Mouse (Mus musculus): ENCODE results near the gene Cul1. TPM values are rescaled to one million over a fixed set of nuclear protein-coding genes. Genes with fewer than 3 reads are reported as not detected.

The Cul1 gene
- polyA plus RNA-seq, 1 experiment from 2014 or later, result 65.2 TPM

- Histone ChIP-seq H3K9ac (ENCODE audit: low read depth, low read length) (no peak overlapping the region), H3K27me3 (replicated peaks; ENCODE audit: control insufficient read depth, insufficient read depth, low read length) (no peaks in the 10 kb centered on the region), H3K36me3 (ENCODE audit: control insufficient read depth, insufficient read depth) (0 out of 2 replicates have a peak, but pooled peaks cover 7% of the 10 kb centered on the region), H3K4me2 (replicated peaks; ENCODE audit: low read depth) (no peak overlapping the region), H3K4me1 (replicated peaks; ENCODE audit: control insufficient read depth, insufficient read depth, low read length) (no peaks in the 10 kb centered on the region), H3K9me3 (ENCODE audit: control insufficient read depth) (no peaks in the 10 kb centered on the region), H3K4me3 (ENCODE audit: low read depth, low read length) (no peak overlapping the region), H3K27ac (ENCODE audit: low read depth, low read length) (no peak overlapping the region)
- 63% methylated on average over 2 of the region's 2 CpGs for WGBS
- no peak for TF ChIP-seq CTCF (IDR thresholded peaks at IDR 0.05; ENCODE audit: low read depth)
- 0 out of 2 replicates have a peak, but pooled peaks have one; percentile 41 for ATAC-seq
Observed at GRCm38 (mm10) chr6:47559287-47559686, 106.1 kb downstream of the Cul1 start.

GRCm38 (mm10) chr6:47560407-47560806 lies 107.2 kb downstream of the Cul1 start:
- Histone ChIP-seq H3K36me3 (ENCODE audit: control insufficient read depth, insufficient read depth) (no peaks in the 10 kb centered on the region), H3K27ac (ENCODE audit: low read depth, low read length) (no peak overlapping the region), H3K9me3 (ENCODE audit: control insufficient read depth) (no peaks in the 10 kb centered on the region), H3K4me2 (replicated peaks; ENCODE audit: low read depth) (no peak overlapping the region), H3K4me3 (ENCODE audit: low read depth, low read length) (no peak overlapping the region), H3K4me1 (replicated peaks; ENCODE audit: control insufficient read depth, insufficient read depth, low read length) (0 out of 2 replicates have a peak, but pooled peaks cover 4% of the 10 kb centered on the region), H3K9ac (ENCODE audit: low read depth, low read length) (no peak overlapping the region), H3K27me3 (replicated peaks; ENCODE audit: control insufficient read depth, insufficient read depth, low read length) (no peaks in the 10 kb centered on the region)
- TF ChIP-seq CTCF (IDR thresholded peaks at IDR 0.05; ENCODE audit: low read depth), result no peak
- no peak for ATAC-seq

- no peaks in the 10 kb centered on the region for H3K27me3 ChIP-seq (replicated peaks; ENCODE audit: control insufficient read depth, insufficient read depth, low read length)
- H3K4me1 ChIP-seq (replicated peaks; ENCODE audit: control insufficient read depth, insufficient read depth, low read length), result 0 out of 2 replicates have a peak, but pooled peaks cover 6% of the 10 kb centered on the region
- no peak overlapping the region for H3K9ac ChIP-seq (ENCODE audit: low read depth, low read length)
- no peaks in the 10 kb centered on the region for H3K9me3 ChIP-seq (ENCODE audit: control insufficient read depth)
- no peak overlapping the region for H3K4me2 ChIP-seq (replicated peaks; ENCODE audit: low read depth)
- no peak for TF ChIP-seq CTCF (IDR thresholded peaks at IDR 0.05; ENCODE audit: low read depth)
- peak overlapping the region; percentile 28; the same call in 1 of the 2 replicates for H3K27ac ChIP-seq (ENCODE audit: low read depth, low read length)
- no peak overlapping the region for H3K4me3 ChIP-seq (ENCODE audit: low read depth, low read length)
- H3K36me3 ChIP-seq (ENCODE audit: control insufficient read depth, insufficient read depth), result no peaks in the 10 kb centered on the region
- WGBS, result 52% methylated on average over 2 of the region's 2 CpGs
- ATAC-seq, result no peak
Observed at GRCm38 (mm10) chr6:47560846-47561245, 107.6 kb downstream of the Cul1 start.

GRCm38 (mm10) chr6:47561426-47561825 lies 108.2 kb downstream of the Cul1 start:
- no peak overlapping the region for H3K4me2 ChIP-seq (replicated peaks; ENCODE audit: low read depth)
- no peak overlapping the region for H3K4me3 ChIP-seq (ENCODE audit: low read depth, low read length)
- no peak for ATAC-seq
- no peaks in the 10 kb centered on the region for H3K27me3 ChIP-seq (replicated peaks; ENCODE audit: control insufficient read depth, insufficient read depth, low read length)
- no peaks in the 10 kb centered on the region; the same call in 1 of the 2 replicates for H3K36me3 ChIP-seq (ENCODE audit: control insufficient read depth, insufficient read depth)
- peak; percentile 40 for TF ChIP-seq CTCF (IDR thresholded peaks at IDR 0.05; ENCODE audit: low read depth)
- WGBS, result 79% methylated on average over 5 of the region's 5 CpGs
- H3K9me3 ChIP-seq (ENCODE audit: control insufficient read depth), result no peaks in the 10 kb centered on the region
- H3K9ac ChIP-seq (ENCODE audit: low read depth, low read length), result no peak overlapping the region
- H3K4me1 ChIP-seq (replicated peaks; ENCODE audit: control insufficient read depth, insufficient read depth, low read length), result 0 out of 2 replicates have a peak, but pooled peaks cover 6% of the 10 kb centered on the region
- H3K27ac ChIP-seq (ENCODE audit: low read depth, low read length), result peak overlapping the region; percentile 28; the same call in 1 of the 2 replicates

- ATAC-seq, result no peak
Observed at GRCm38 (mm10) chr6:47565326-47566035, 112.3 kb downstream of the Cul1 start.

GRCm38 (mm10) chr6:47572887-47573286 lies 119.7 kb downstream of the Cul1 start:
- Histone ChIP-seq H3K4me2 (replicated peaks; ENCODE audit: low read depth) (no peak overlapping the region), H3K9me3 (ENCODE audit: control insufficient read depth) (no peaks in the 10 kb centered on the region), H3K4me1 (replicated peaks; ENCODE audit: control insufficient read depth, insufficient read depth, low read length) (no peaks in the 10 kb centered on the region), H3K36me3 (ENCODE audit: control insufficient read depth, insufficient read depth) (peaks cover 20% of the 10 kb centered on the region), H3K4me3 (ENCODE audit: low read depth, low read length) (no peak overlapping the region), H3K27ac (ENCODE audit: low read depth, low read length) (no peak overlapping the region), H3K9ac (ENCODE audit: low read depth, low read length) (no peak overlapping the region), H3K27me3 (replicated peaks; ENCODE audit: control insufficient read depth, insufficient read depth, low read length) (no peaks in the 10 kb centered on the region)
- no peak for TF ChIP-seq CTCF (IDR thresholded peaks at IDR 0.05; ENCODE audit: low read depth)
- no peak for ATAC-seq
- 92% methylated on average over 2 of the region's 2 CpGs for WGBS

More at GRCm38 (mm10) chr6:47565326-47566035, 112.3 kb downstream of the Cul1 start:
- Histone ChIP-seq H3K27me3 (replicated peaks; ENCODE audit: control insufficient read depth, insufficient read depth, low read length) (no peaks in the 10 kb centered on the region), H3K4me3 (ENCODE audit: low read depth, low read length) (no peak overlapping the region), H3K4me1 (replicated peaks; ENCODE audit: control insufficient read depth, insufficient read depth, low read length) (0 out of 2 replicates have a peak, but pooled peaks cover 6% of the 10 kb centered on the region), H3K27ac (ENCODE audit: low read depth, low read length) (peak overlapping the region; percentile 41; the same call in 1 of the 2 replicates), H3K9ac (ENCODE audit: low read depth, low read length) (no peak overlapping the region), H3K36me3 (ENCODE audit: control insufficient read depth, insufficient read depth) (peaks cover 29% of the 10 kb centered on the region), H3K9me3 (ENCODE audit: control insufficient read depth) (no peaks in the 10 kb centered on the region), H3K4me2 (replicated peaks; ENCODE audit: low read depth) (no peak overlapping the region)
- TF ChIP-seq CTCF (IDR thresholded peaks at IDR 0.05; ENCODE audit: low read depth), result no peak
- WGBS, result 38% methylated on average over 1 of the region's 1 CpGs

Other genes with a start within 250 kb of the Cul1 start
- gene Ezh2, start 141.9 kb downstream of the Cul1 start, polyA plus RNA-seq (2015; fragmentation: Nextera tagmentation; extraction: Ambion mirVana), result 38.7 and 40.7 TPM in 2 replicates

Measured in intestine, postnatal 0 days (tissue).